Mouse (Mus musculus): ENCODE results near the gene Ccdc171. TPM values are rescaled to one million over a fixed set of nuclear protein-coding genes. Genes with fewer than 3 reads are reported as not detected.

Ccdc171 gene
- polyA plus RNA-seq, 1 experiment from 2014 or later: 4.6 TPM

DNA sequence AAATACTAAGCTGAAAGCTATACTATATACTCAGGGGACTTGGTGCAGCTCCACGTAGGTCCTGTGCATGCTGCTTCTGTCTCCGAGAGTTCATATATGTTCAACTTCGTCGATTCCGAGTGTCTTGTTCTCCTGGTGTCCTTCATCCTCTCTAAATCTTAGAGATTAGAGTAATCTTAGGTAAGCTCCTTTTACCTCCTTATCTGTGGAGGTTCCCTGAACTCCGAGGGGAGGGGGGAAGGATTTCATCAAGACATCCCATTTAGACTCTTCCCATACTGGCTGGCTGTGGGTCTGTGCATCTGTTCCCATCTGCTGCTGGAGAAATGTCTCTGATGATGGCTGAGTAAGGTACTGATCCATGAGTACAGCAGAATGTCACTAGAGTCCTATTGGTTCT lies 249.8 kb downstream of the Ccdc171 start:
- Histone ChIP-seq H3K9ac (no peak overlapping the region), H3K9me3 (peaks cover 6% of the 10 kb centered on the region), H3K4me2 (replicated peaks) (no peak overlapping the region), H3K4me1 (no peaks in the 10 kb centered on the region), H3K36me3 (no peaks in the 10 kb centered on the region), H3K27ac (no peak overlapping the region), H3K27me3 (no peaks in the 10 kb centered on the region), H3K4me3 (no peak overlapping the region)
- 90% methylated on average over 6 of the region's 6 CpGs for WGBS
- ATAC-seq (ENCODE audit: low FRiP score, low read depth): no peak

GRCm38 (mm10) chr4:83780044-83780443 lies 254.7 kb downstream of the Ccdc171 start:
- Histone ChIP-seq H3K27me3 (no peaks in the 10 kb centered on the region), H3K4me1 (no peaks in the 10 kb centered on the region), H3K36me3 (no peaks in the 10 kb centered on the region), H3K4me3 (no peak overlapping the region), H3K27ac (no peak overlapping the region), H3K4me2 (replicated peaks) (no peak overlapping the region), H3K9me3 (peaks cover 7% of the 10 kb centered on the region), H3K9ac (no peak overlapping the region)
- 95% methylated on average over 4 of the region's 4 CpGs for WGBS
- ATAC-seq (ENCODE audit: low FRiP score, low read depth): no peak

DNA sequence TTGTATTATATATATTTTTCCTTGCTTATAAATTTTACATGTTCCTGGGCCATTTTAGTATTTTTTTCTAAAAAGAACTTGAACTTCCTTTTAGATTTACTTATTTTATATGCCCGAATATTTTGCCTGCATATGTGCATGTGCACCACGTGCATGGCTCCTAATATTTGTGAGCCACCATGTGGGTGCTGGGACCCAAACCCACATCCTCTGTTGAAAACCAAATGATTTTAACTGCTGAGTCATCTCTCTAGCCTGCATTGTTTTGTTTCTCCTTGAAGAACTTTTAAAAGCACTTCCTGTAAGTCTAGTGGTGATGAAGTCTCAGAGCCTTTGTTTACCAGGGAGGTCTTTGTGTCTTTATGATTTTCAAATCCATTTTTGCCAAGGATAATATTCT lies 259.8 kb downstream of the Ccdc171 start:
- H3K4me2 ChIP-seq (replicated peaks): no peak overlapping the region
- peaks cover under 1% of the 10 kb centered on the region; the same call in 1 of the 2 replicates for H3K9me3 ChIP-seq
- WGBS: 86% methylated on average over 2 of the region's 2 CpGs
- H3K4me3 ChIP-seq: no peak overlapping the region
- ATAC-seq (ENCODE audit: low FRiP score, low read depth): no peak
- H3K4me1 ChIP-seq: no peaks in the 10 kb centered on the region
- no peak overlapping the region for H3K27ac ChIP-seq
- no peak overlapping the region for H3K9ac ChIP-seq
- H3K36me3 ChIP-seq: no peaks in the 10 kb centered on the region
- no peaks in the 10 kb centered on the region for H3K27me3 ChIP-seq

DNA sequence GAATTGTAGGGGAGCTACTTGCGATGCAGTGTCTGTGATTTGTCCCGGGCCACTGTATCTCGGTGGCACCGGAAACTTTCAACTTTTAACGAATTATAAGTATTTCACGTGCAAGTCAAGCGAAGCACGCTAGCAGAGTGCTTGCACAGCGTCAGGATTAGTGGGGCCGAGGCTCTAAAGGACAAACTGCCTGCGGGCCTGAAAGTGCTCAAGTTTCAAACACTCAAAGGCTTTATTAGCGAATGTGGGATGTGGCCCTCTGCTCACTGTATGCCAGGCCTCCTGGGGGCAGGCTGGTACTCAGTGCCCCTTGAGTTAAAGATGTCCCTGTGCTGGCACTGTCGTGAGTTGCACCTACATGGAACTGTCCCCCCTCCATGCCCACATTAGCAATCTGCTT lies 266.5 kb downstream of the Ccdc171 start:
- Histone ChIP-seq H3K27me3 (no peaks in the 10 kb centered on the region), H3K4me1 (peaks cover 21% of the 10 kb centered on the region), H3K9me3 (no peaks in the 10 kb centered on the region), H3K4me2 (replicated peaks) (no peak overlapping the region; the same call in 1 of the 2 replicates), H3K27ac (no peak overlapping the region), H3K36me3 (no peaks in the 10 kb centered on the region), H3K4me3 (no peak overlapping the region), H3K9ac (peak overlapping the region; percentile 8; the same call in 1 of the 2 replicates)
- ATAC-seq (ENCODE audit: low FRiP score, low read depth): no peak
- WGBS: 9% methylated on average over 13 of the region's 13 CpGs

DNA sequence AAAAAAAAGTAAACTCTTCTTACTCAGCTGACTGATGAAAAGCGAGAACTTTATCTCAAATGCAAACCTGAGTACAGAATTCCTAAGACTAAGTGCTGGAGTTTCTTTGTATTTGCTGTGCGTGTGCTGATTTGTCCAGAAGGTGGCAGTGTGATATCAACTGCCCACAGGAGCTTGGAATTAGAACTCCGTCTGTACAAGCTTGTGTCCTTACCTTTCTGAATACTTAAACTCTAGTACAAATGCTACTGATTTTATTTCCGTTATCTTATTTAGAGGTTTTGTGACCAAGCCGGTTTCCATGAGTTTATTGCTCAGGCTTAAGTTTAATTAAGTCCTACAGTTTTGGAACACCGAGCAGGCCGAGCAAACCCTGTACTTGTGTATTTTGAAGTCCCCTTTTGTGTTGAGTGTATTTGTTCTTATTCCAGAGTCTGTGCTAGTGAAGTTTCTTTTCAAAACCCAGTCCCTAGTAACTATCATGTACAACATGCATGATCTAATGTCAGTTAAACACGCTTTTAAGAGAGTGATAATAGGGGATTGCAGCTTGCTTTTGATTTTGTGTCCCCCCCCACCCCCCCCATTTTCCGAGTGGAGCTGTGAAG lies 269.1 kb downstream of the Ccdc171 start:
- Histone ChIP-seq H3K9ac (no peak overlapping the region), H3K9me3 (no peaks in the 10 kb centered on the region), H3K4me2 (replicated peaks) (peak overlapping the region; percentile 42; the same call in 1 of the 2 replicates), H3K4me1 (peaks cover 38% of the 10 kb centered on the region), H3K4me3 (no peak overlapping the region), H3K27ac (no peak overlapping the region), H3K36me3 (no peaks in the 10 kb centered on the region), H3K27me3 (no peaks in the 10 kb centered on the region)
- WGBS: 16% methylated on average over 9 of the region's 9 CpGs
- ATAC-seq (ENCODE audit: low FRiP score, low read depth): peak; percentile 62; the same call in 1 of the 2 replicates

GRCm38 (mm10) chr4:83794930-83795459 lies 269.6 kb downstream of the Ccdc171 start:
- Histone ChIP-seq H3K4me3 (no peak overlapping the region), H3K9me3 (no peaks in the 10 kb centered on the region), H3K36me3 (no peaks in the 10 kb centered on the region), H3K9ac (no peak overlapping the region), H3K27me3 (no peaks in the 10 kb centered on the region), H3K27ac (no peak overlapping the region), H3K4me1 (peaks cover 39% of the 10 kb centered on the region), H3K4me2 (replicated peaks) (no peak overlapping the region)
- WGBS: 45% methylated on average over 5 of the region's 5 CpGs
- no peak for ATAC-seq (ENCODE audit: low FRiP score, low read depth)

DNA sequence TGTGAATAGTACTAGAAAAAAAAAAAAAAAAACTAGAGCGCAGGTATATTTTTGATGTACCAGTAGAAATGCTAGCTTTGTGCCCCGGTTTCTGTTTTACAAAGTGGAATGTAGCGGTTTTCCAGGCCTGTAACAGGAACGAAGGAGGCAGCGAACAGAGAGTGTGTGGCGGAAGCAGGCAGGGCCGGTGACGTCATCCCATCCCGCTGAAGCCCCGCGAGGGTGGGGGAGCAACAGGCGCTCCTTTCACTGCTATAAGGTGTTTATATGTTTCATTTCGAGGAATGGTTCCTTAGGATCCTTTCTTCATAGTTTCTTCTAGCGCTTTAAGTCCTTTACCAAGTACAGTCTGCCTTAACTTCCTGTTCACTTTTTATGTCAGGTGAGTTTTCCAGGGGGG lies 272.6 kb downstream of the Ccdc171 start:
- Histone ChIP-seq H3K4me2 (replicated peaks) (peak overlapping the region; percentile 49), H3K27me3 (no peaks in the 10 kb centered on the region), H3K27ac (peak overlapping the region; percentile 35; the same call in 1 of the 2 replicates), H3K4me3 (peak overlapping the region; percentile 5; the same call in 1 of the 2 replicates), H3K9ac (no peak overlapping the region), H3K9me3 (no peaks in the 10 kb centered on the region), H3K4me1 (peaks cover 26% of the 10 kb centered on the region), H3K36me3 (no peaks in the 10 kb centered on the region)
- peak; percentile 36; the same call in 1 of the 2 replicates for ATAC-seq (ENCODE audit: low FRiP score, low read depth)
- WGBS: 67% methylated on average over 14 of the region's 14 CpGs

DNA sequence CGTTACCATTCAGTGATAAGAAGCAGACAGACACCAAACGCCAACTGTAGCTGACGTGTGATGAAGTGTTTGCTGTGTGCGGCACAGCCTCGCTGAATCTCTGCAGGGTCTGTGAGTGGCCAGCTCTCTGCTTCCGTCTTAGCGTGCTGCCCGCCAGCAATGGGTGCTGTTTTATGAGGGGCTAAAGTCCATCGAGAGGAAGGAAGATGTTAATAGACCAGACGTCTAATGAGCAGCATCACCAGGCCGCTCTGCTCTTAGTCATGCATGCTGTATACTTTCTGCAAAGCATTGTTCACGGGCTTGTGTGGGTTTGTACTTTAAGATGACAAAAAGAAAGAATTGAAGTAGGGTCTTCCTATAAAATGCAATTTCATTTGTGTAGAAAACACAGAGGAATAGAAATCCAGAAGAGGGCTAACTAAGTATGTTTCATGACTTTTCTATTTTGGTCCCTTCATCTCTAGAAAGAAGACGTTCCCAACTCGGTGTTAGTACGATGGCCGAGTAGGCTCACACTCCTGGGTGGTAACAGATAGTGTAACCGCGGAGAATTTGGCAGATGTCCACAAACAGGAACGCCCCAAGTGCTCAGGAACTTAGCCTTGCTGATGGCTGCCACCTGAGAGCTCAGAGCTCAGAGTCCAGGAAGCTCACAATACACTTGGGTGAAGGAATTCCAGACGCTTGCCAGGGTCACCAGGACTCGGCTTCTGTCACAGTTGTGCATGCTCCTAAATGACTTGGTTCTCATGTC lies 273.5 kb downstream of the Ccdc171 start:
- H3K4me2 ChIP-seq (replicated peaks): peak overlapping the region; percentile 49; the same call in 1 of the 2 replicates
- no peak overlapping the region for H3K4me3 ChIP-seq
- WGBS: 45% methylated on average over 21 of the region's 21 CpGs
- H3K36me3 ChIP-seq: no peaks in the 10 kb centered on the region
- ATAC-seq (ENCODE audit: low FRiP score, low read depth): no peak; the same call in 1 of the 2 replicates
- H3K9me3 ChIP-seq: 0 out of 2 replicates have a peak, but pooled peaks cover 5% of the 10 kb centered on the region
- no peak overlapping the region for H3K27ac ChIP-seq
- H3K4me1 ChIP-seq: peaks cover 26% of the 10 kb centered on the region
- no peak overlapping the region for H3K9ac ChIP-seq
- no peaks in the 10 kb centered on the region for H3K27me3 ChIP-seq

- 76% methylated on average over 3 of the region's 3 CpGs for WGBS
Measured at GRCm38 (mm10) chr4:83800402-83800801, 275.1 kb downstream of the Ccdc171 start.

DNA sequence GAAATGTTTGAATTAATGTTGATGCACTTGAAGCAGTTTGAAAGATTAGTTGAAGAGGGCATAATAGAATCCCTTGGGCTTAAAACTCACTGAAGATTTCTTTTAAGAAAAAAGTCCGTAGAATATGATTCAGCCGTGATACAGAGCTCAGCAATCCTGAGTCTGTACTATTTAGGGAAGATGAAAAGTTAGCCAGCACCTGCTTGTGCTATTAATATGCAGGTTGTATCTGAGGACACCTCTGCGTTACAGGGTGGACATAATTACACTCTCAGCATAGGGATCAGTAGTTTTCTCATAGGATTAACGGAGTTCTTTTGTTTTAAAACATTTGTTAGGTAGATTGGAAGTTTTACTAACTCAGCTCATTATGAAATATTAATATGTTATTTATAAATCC lies 291.6 kb downstream of the Ccdc171 start:
- WGBS: 85% methylated on average over 4 of the region's 4 CpGs
- no peak overlapping the region for H3K4me3 ChIP-seq
- ATAC-seq (ENCODE audit: low FRiP score, low read depth): no peak

More at GRCm38 (mm10) chr4:83800402-83800801, 275.1 kb downstream of the Ccdc171 start:
- peaks cover 21% of the 10 kb centered on the region for H3K4me1 ChIP-seq
- H3K27me3 ChIP-seq: no peaks in the 10 kb centered on the region
- H3K4me3 ChIP-seq: no peak overlapping the region
- no peak for ATAC-seq (ENCODE audit: low FRiP score, low read depth)
- H3K36me3 ChIP-seq: 0 out of 2 replicates have a peak, but pooled peaks cover 3% of the 10 kb centered on the region
- H3K9me3 ChIP-seq: peaks cover 11% of the 10 kb centered on the region
- H3K4me2 ChIP-seq (replicated peaks): no peak overlapping the region
- H3K27ac ChIP-seq: no peak overlapping the region
- no peak overlapping the region for H3K9ac ChIP-seq

GRCm38 (mm10) chr4:83829718-83830459 lies 304.5 kb downstream of the Ccdc171 start:
- H3K9me3 ChIP-seq: no peaks in the 10 kb centered on the region
- WGBS: 76% methylated on average over 4 of the region's 4 CpGs
- no peak overlapping the region for H3K4me2 ChIP-seq (replicated peaks)
- no peaks in the 10 kb centered on the region for H3K36me3 ChIP-seq
- no peak overlapping the region for H3K9ac ChIP-seq
- H3K27me3 ChIP-seq: no peaks in the 10 kb centered on the region
- no peak overlapping the region for H3K4me3 ChIP-seq
- no peak for ATAC-seq (ENCODE audit: low FRiP score, low read depth)
- peaks cover 25% of the 10 kb centered on the region for H3K4me1 ChIP-seq
- peak overlapping the region; percentile 10; the same call in 1 of the 2 replicates for H3K27ac ChIP-seq

More for the DNA sequence above, 291.6 kb downstream of the Ccdc171 start:
- Histone ChIP-seq H3K27me3 (no peaks in the 10 kb centered on the region), H3K36me3 (no peaks in the 10 kb centered on the region), H3K9me3 (no peaks in the 10 kb centered on the region), H3K9ac (no peak overlapping the region), H3K27ac (no peak overlapping the region), H3K4me1 (no peaks in the 10 kb centered on the region), H3K4me2 (replicated peaks) (no peak overlapping the region)
